Mouse (Mus musculus) liver, embryonic 18 days (tissue): Measurements from ENCODE around the gene Psap. TPM values are rescaled to one million over a fixed set of nuclear protein-coding genes. Genes with fewer than 3 reads are reported as not detected.

ENCODE experiments used
- polyA plus RNA-seq: library from polyadenylated mRNA; depleted of rRNA; stranded (reverse); fragments of >200 nt; gene quantifications from 2 replicates; pipeline ENCODE4 v1.2.3, GENCODE M21; 2012; rRNA removed

Psap gene
- polyA plus RNA-seq, result 296 and 307 TPM in 2 replicates

GRCm38 (mm10) chr10:60277207-60278005 is at the start of gene Psap:
Gene Psap (plus strand): TSS chr10:60277627.

GRCm38 (mm10) chr10:60346701-60347405 is 69.4 kb downstream of the Psap start, which contains the start of gene Vsir:
Gene Vsir (plus strand): TSS chr10:60346851.

Other genes starting within 250 kb of the Psap start
- 0.14 and 0.19 TPM in 2 replicates for gene Spock2, start 171.4 kb upstream of the Psap start, polyA plus RNA-seq
- 1.3 and 1.4 TPM in 2 replicates for gene Chst3, start 58.4 kb upstream of the Psap start, polyA plus RNA-seq
- gene Vsir, start 69.2 kb downstream of the Psap start, polyA plus RNA-seq, result 25.9 and 28.9 TPM in 2 replicates
- 0.19 TPM in 1 of 2 replicates, not detected in the other for gene Gm17455, start 122.1 kb downstream of the Psap start, polyA plus RNA-seq